Mouse (Mus musculus): ENCODE measurements around the gene Glrx5.

Gene Glrx5

DNA sequence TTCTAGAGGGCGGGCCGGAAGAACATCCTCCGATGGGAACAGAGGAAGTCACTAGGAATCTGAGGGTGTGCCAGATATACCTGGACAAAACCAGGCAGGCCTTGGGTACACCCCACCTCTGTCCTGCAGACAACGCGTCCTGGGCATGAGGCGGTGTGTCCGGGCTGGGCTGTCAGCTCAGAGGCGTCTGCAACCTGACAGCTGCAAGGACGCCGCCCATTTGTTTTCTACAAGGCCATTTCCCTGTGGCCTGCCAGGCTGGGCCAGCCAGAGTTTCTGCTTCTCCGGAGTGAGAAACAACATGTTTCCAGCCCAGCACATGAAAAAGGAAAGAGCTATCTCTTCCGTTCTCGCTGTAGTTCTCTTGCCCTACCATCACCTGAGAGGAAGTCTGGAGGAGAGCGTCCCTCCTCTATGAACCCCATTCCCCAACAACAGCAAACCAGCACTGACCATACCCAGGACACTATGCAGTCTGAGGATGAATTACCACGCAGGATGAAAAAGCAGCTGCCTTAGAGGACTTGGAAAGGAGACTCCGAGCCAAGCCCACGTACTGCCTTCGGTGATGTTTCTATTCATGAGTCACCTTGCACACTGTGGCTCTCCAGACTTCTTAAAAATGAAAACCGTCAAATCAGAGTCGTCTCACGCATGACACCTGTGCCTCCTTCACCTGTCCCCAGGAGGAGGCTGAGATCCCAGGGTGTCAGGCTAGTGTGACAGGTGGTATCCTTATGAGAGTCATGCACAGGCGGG is 27.4 kb upstream of the Glrx5 start:
- no peak for DNase-seq

DNA sequence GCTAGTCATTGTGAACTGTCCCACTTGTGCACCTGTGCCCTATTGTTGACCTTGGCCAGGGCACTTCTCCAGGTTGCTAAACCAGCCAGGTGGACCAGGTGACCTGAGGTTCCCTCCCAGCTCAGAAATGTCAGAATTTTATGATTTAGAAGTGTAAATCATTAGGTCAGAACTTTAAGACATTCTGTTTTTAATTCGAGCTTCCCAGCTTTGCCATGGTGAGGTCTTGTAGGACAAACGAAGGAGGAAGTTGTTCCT is 26.8 kb upstream of the Glrx5 start:
- DNase-seq = no peak

DNA sequence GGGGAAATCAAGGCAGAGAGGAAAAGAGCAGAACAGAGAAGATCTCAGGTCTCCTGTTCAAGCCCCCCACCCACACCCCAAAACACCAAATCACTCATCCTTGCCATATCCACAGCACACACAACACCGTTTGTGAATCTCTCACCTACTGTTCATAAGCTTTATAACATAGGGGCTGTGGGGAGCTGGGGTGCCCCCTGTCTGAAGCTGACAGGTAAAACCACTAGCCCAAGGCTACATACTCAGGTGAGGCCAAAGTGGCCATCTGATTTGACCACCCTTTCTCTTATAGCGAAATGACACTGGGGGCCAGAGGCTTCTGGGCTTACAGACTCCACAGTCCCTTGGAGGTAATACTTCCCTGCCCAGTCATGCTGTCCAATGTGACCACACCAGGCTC is 24.3 kb upstream of the Glrx5 start:
- DNase-seq = no peak

DNA sequence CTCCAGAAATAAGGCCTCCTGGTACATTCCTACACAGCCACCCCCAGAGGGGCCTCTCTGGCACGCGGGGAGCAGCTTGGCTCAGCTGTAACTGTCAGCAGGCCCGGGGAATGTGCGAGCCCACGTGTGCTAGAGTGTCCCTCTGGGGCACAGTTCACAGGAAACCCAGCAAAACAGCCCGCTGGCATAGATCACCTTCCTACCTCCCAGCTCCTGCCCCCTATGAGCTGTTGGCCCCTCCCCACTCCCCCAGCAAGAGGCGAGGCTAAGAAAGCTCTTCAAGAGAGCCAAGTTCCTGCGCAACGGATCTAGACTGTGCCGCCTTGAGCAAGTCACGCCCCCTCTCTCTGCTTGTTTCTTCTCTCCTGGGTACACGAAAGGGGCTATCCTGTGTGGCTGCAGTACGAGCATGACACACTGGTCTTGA is 23.7 kb upstream of the Glrx5 start:
- DNase-seq = no peak

DNA sequence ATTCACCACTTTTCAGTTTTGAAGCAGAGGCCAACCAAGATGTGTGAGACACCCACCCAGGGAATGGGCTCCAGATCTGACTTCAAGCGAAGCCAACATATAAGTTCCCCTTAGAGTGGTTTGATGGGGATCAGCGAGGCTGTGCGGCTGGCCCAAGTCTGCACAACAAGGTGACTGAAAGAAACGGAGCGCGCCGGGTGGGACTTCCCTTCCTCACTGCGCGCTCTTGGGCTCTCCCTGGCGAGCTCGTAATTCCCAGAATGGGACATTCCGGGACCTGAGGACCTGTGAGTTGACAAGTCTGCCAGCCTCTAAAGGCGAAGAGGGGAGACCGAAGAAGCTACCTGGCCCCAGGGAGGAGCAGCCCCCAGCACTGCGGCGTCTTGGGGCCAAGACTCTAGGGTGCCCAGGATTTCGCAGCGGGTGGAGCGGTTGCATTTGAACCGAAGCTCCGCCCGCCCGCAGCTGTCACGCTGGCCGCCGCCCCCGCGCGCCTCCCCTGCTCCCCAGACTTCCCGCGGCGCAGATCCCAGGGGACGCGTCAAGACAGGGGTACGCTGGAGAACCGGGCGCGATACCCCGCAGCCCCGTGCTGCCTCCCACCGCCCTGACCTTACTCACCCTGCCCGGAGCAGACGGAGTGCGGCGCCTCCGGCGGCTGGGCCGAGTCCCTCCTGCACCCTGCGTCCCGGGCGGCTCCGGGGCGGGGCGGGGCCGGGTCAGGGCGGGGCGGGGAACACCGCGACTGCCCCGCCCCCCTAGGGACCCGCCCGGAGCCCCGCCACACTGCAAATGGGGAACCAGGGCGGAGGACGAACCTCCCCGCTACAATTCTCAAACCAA is 22.9 kb upstream of the Glrx5 start, which contains the start of gene Syne3:
TSS of gene Syne3 (minus strand) at position 440 of the 843 bp plus-strand sequence.
- DNase-seq = no peak

DNA sequence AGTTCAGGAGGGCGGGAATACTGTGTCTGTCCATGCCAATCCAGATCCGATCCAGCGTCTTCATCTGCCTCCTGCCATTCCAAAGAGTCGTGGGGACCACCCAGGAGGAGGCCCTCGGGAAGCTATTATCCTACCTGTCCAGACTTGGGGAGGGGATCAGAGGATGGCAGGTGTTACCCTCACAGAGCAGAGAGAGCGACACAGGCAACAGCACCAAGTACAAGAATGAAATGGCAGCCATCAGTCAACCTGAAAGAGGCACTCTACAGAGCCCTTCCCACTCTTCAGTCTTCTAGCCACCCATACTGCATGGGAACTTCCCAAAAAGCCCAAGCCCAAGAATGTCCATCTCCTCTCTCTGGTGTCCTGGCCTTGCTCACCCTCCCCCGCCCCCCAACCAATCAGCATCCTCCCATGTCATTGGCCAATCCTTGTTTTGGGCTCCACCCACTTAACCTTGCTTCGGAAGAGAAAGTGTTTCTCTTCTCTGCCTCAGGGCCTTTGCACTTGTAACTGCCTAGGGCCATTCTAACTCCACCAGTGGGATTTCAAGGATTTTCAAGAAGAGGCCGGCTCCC is 22.2 kb upstream of the Glrx5 start:
- no peak for DNase-seq

DNA sequence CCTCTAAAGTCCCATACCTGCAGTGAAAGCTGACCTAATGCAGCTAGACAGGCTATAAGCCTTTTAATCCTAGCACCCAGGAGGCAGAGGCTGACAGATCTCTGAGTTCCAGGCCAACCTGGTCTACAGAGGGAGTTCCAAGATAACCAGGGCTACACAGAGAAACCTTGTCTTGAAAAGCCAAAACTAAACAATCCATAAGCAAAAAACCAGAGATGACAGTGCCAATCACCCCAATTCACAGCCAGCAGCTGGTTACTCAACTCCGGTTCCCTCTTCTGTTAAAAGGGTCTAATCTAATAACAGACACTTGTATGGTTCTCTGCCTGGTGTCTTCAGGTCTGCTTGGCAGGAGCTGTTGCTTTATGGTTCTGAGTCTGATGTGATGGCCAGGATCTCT is 20.9 kb upstream of the Glrx5 start:
- no peak for DNase-seq

DNA sequence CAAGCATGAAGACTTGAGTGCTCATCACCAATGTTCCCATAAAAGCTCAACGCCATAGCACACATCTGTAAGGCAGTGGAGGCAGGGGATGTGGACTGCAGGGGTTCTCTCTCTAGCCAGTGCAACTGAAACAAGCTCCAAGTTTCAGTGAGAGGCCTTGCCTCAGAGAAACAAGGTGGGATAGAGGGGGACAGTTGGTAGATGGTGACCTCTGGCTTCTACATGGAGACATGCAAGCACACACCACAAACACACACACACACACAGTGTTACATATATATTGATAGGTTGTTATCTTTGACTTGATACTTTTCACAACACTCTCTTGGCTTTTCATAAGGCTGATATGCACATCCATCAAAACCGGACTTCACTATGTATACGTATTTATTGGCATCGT is 20.2 kb upstream of the Glrx5 start:
- no peak for DNase-seq

DNA sequence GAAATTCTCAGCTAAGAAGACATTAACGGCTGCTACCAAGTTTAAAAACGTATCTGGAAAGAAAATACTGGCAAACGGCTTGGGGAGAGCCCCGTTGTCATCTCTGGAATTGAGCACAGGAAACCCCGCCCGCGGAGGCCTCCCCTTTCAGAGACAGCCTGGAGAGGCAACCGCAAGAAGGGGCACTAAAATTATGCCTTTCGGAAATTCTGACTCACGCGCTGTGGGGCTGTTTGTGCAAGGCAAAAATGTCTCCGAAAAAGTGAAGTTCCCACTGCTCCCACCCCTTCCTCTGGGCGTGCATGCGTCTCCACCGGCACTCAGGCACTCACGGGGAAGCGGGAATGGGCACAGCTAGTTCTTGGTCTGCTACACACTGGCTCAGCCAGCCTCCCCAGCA is 19.4 kb upstream of the Glrx5 start:
- no peak for DNase-seq

DNA sequence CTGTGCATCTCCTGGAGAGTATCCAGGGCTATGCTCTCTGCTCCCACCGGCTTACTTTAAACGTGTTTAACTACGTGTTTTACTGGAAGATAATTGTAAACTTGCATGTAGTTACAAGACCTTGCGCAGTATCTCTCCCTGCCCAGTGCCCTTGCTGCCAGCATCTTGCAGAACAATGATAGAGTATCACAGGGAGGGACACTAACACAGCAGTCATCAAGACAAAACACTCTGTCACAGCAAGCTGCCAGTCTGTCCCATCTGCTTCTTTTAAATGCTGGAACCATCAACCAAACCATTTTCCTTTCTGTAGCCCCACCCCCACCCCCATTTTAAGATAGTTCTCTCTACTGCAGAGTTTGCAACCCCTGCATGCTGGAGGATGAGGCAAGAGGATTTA is 16.3 kb upstream of the Glrx5 start:
- no peak for DNase-seq

DNA sequence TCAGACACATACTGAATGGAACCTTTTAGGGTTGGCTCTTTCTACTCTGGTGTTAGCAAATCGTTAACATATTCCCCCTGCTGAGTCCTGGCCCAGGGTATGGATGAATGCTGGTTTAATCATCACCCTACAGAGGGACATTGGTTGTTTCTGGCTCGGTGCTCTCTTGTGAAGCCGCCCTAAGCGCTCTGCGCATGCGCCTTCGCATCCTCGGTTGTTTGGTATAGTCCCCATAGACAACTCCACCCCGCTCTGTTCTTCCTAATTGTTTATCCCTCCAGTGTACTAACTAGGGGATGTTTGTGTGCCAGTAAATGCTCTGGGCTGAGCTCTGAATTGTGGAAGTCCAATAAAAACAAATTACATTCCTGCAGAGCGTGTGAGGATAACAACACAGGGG is 15.8 kb upstream of the Glrx5 start:
- DNase-seq = no peak

DNA sequence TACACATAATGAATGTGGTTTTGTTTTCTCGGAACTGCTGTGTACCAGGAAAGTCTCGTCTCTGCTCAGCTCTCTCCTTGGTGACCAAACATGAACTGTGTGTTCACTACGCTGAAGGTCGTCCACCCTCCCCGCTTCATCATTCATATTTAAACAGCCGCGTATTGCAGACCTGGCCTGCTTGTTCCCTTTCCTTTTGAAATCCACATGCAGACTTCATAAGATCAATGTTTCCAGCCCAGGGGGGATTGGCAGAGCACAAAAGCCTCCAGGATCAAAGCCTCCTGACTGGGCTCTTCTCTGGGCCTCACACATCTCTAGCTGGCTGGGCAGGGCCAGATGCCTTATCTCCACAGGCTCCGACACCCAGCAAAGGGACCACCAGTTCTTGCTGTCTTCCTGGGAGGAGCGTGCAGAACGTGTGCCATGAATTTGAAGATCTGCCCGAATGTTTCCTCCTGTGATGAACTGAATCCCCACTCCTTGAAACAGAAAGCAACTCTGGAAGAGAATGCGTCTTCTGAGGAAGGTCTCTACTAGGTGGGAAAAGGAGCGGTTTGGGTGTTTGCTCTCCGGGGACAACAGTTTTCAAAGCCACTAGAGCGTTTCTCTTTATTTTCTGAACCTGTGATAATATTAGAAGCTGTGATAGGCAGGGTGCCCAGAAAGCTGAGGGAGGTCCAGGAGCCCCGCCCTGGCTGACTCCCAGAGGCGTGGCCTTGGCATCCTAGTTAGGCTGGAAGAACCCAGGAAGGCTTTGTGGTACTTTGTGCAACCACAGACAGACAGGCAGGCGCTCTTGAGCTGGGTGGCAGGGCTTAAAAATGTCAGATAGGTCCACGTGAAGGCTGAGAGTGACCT is 12.9 kb upstream of the Glrx5 start:
- no peak for DNase-seq

DNA sequence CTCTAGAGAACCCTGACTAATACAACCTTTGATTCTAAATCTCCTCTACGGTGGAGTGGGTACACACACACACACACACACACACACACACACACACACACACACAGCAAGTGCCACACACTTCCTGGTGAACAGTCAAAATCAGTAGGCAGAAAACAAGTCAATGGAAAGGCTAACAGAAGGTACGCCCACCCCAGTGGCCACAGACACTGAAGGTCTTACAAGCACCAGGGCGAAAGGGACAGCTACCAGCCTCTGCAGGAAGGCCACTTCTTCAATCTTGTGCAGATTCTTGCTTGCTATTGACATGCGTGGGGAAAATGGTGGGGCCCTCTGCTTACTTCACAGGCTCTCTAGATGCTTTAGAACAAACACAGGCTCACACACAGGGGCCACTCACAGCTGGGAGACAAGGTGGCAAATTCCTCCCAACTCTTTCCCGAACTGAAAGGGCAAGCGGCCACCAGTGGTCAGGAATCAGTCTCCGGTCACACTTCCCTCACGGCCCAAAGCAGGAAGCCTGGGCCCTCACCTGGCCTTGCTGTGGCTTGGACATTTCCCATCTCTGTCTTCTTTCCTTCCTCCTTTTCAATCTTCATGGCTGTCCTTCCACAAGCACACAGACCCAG is 10.9 kb upstream of the Glrx5 start:
- no peak for DNase-seq

DNA sequence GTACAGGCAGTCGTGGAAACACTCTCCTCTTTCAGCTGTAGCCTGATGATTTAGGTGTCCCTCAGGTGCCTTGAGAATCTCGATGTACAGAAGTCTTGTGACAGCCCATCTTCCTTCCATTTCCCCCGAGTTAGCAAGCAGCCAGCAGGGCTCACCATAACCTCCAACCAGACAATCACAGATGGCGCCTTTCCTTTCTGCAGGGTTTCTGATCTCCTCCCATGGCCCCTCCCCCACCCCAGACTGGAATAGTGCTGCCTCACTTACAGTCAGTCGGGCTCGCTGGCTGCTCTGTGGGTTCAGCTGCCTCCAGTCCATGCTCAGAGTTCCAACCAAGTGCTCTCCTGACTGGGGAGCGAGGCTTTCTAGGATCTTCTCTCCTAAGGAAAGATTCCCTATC is 10.3 kb upstream of the Glrx5 start:
- no peak for DNase-seq

DNA sequence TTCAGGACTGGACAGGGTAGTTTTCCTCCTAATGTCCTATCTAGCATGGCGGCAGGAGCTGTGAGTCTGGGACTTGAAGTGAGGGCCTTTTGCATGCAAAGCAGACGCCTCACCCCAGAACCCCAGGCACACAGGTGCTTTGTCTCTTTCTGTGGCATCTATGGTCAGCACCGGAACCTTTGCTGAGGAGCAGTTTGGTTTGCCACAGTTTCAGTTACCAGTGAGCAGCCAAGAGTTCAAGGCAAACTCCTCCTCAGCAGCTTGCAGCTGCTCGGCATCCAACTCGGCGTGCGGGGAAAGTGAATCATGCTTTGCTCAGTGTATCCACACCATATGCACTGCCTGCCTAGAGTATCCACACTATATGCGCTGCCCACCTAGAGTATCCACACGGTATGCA is 9.7 kb upstream of the Glrx5 start:
- DNase-seq = no peak

DNA sequence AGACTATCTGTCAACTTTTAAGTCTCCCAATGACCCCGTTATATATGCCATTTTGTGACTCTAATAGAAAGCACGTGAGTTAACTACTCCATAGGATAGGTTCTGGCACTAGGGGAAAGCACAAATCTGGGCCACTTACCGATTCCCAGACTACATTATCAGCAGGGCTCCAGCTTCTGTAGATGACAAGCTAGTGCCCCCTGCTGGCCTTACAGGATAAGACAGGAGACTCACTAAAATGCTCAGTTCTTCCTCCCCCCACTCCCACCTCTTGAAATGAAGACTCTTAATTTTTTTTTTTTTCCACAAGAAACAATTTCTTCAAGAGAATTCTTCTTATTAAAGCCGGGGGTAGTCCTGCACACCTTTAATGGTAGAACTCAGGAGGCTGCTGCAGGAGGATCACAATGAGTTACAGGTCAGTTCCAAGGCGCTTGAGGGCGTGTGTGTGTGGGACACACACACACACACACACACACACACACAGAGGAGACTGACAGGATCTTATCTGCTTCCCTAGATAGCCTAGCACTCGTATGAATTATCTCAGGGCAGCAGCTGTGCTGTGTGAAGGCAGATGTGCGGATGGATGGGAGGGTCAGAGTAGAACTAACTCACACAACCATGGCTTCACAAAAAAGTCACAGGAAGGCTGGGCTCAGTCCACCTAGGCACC is 7.1 kb upstream of the Glrx5 start:
- DNase-seq = peak; percentile 79

DNA sequence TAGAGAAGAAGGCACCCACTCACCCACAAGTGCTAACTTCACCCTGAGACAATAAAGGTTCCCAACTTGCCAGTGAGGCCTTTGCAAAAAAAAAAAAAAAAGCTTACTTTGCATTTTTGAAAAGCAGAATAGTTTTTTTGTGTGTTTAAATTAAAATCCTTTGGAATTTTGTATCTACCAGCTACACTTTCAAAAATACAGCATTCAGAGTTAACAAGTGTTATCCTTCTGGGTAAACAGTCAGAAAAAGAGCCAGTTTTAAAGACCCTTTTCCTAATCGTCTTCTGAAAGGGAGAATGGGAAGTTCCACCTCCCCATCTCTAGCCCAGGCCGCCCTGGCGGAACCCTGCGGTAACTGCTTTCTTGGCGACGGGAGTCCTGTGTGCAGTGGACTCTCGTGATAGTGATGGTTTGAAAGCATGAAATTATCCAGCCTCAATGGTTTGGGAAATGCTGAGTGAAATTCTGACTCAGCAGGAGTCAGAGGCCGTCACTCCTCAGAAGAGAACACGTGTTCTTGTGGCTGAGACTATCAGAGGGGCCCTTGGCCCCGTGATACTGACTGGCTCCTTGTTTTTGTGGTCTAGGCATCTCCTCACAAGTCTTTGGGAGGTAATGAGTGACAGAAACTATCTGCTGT is 6.4 kb upstream of the Glrx5 start:
- DNase-seq = no peak

DNA sequence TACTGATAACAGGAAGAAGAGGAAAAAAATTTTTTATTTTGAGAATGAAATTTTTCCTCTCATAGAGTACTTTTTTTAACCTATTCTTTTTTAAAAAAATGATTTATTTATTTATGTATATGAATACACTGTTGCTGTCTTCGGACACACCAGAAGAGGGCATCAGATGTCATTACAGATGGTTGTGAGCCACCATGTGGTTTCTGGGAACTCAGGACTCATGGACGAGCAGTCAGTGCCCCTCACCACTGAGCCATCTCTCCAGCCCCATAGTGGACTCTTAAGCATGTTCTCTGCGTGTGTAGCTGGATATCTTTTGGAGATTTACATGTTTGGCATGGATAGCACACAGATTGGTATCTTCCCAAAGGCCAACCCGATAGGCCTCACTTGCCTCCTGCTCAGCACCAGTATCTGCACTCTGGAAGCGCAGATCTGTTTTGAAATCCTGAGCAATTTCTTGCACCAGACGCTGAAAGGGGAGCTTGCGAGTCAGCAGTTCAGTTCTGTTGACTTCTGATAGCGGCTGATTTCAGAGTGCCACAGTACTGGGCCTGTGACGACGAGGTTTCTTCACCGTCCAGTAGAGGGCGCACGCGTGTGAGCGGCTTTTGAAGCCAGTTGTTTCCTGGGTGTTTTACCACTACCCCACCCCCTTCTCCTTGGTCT is 5.0 kb upstream of the Glrx5 start:
- DNase-seq = peak; percentile 33

DNA sequence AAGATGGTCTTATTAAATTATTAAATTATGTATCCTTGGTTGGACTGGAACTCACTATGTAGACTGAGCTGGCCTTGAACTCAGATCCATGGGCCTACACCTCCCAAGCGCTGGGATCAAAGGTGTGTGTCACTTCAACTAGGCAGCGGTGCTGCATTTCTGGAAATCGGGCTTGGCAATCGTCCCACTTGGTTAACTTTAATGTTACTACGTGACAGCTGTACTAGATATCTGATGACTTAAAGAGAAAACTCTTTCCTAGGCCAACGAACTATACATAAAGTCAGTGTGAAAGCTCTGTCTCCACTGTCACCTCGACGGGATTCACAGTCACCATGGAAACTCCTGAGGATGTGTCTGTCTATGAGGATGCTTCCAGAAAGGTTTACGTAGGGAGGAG is 2.6 kb upstream of the Glrx5 start:
- DNase-seq = no peak

DNA sequence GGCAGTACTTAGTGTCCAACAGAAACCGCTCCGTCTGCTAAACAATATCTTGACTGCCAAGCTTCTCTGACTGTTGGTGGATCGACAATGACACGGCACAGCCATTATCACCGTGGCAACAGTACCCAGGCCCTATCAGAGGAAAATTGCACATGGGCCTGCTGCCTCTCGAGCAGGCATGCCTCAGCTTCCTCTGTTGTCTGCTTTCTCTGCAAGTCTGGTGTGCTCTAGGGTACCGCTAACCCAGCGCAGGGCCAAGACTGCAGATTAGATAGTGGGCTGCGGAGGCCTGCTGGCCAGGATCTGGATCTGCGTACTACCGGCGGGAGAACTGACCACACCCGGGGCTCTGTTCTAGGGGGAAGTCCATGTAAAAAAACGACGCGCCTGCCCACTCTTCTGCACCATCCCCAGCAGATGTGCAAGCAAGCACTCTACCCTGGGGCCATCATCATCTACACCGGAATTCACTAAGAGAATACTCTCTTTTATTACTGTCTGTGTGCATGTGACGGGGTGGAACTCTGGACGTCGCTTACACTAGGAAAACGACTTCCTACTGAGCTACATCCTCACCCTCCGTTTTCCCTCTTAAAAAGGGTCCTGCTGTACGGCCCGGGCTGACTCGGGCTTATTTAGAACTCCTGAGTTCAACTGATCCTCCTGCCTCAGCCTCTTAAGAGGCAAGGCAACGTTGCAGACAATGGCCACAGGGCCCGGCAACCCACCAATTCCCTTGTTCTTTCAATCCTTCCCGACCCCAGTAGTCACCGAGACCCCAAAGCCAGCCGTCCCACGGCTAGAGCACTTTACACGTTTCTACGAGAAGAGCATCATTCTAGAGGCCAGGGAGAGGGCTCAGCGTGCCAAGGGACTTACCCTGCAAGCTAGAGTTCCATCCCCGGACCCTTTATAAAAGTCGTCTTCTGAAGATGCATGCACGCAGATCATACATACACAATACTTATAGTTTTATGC is 1.1 kb upstream of the Glrx5 start:
- DNase-seq = peak; percentile 61

Data from cerebellum, adult 9-10 months (tissue).